Mouse (Mus musculus): ENCODE data around the gene Gmds.
A peak's percentile ranks its signal among the peaks of the same experiment; 100 is the strongest.

Gene Gmds

GRCm38 (mm10) chr13:31878805-31879477 is 459.6 kb downstream of the Gmds start:
- DNase-seq (ENCODE audit: low read depth), result no peak

- peak; percentile 91 for DNase-seq (ENCODE audit: low read depth)
These were observed 461.5 kb downstream of the Gmds start for GRCm38 (mm10) chr13:31877061-31877460.

- no peak for DNase-seq (ENCODE audit: low read depth)
These were observed 464.1 kb downstream of the Gmds start for GRCm38 (mm10) chr13:31874427-31874826.

- DNase-seq (ENCODE audit: low read depth), result no peak
These were observed 465.3 kb downstream of the Gmds start for GRCm38 (mm10) chr13:31873269-31873668.

GRCm38 (mm10) chr13:31864786-31865185 is 473.8 kb downstream of the Gmds start:
- no peak for DNase-seq (ENCODE audit: low read depth)

GRCm38 (mm10) chr13:31863461-31863860 is 475.1 kb downstream of the Gmds start:
- no peak for DNase-seq (ENCODE audit: low read depth)

GRCm38 (mm10) chr13:31860200-31860599 is 478.3 kb downstream of the Gmds start:
- no peak for DNase-seq (ENCODE audit: low read depth)

- DNase-seq (ENCODE audit: low read depth), result no peak
These were observed 484.5 kb downstream of the Gmds start for GRCm38 (mm10) chr13:31854000-31854399.

GRCm38 (mm10) chr13:31853564-31853963 is 485.0 kb downstream of the Gmds start:
- no peak for DNase-seq (ENCODE audit: low read depth)

- no peak for DNase-seq (ENCODE audit: low read depth)
These were observed 489.1 kb downstream of the Gmds start for GRCm38 (mm10) chr13:31849258-31849971.

- DNase-seq (ENCODE audit: low read depth), result no peak
These were observed 502.7 kb downstream of the Gmds start for GRCm38 (mm10) chr13:31835802-31836201.

GRCm38 (mm10) chr13:31830332-31830731 is 508.2 kb downstream of the Gmds start:
- DNase-seq (ENCODE audit: low read depth), result no peak

- no peak for DNase-seq (ENCODE audit: low read depth)
These were observed 510.1 kb downstream of the Gmds start for GRCm38 (mm10) chr13:31828446-31828845.

GRCm38 (mm10) chr13:31827820-31828332 is 510.7 kb downstream of the Gmds start:
- DNase-seq (ENCODE audit: low read depth), result no peak

- no peak for DNase-seq (ENCODE audit: low read depth)
These were observed 511.4 kb downstream of the Gmds start for GRCm38 (mm10) chr13:31827160-31827559.

GRCm38 (mm10) chr13:31825180-31825579 is 513.4 kb downstream of the Gmds start:
- no peak for DNase-seq (ENCODE audit: low read depth)

- peak; percentile 31 for DNase-seq (ENCODE audit: low read depth)
These were observed 515.2 kb downstream of the Gmds start for GRCm38 (mm10) chr13:31823316-31823715.

- no peak for DNase-seq (ENCODE audit: low read depth)
These were observed 517.5 kb downstream of the Gmds start for GRCm38 (mm10) chr13:31821050-31821449.

GRCm38 (mm10) chr13:31820587-31821017 is 517.9 kb downstream of the Gmds start:
- DNase-seq (ENCODE audit: low read depth), result no peak

- DNase-seq (ENCODE audit: low read depth), result no peak
These were observed 518.7 kb downstream of the Gmds start for GRCm38 (mm10) chr13:31819664-31820405.

GRCm38 (mm10) chr13:31818337-31818736 is 520.2 kb downstream of the Gmds start:
- DNase-seq (ENCODE audit: low read depth), result no peak

GRCm38 (mm10) chr13:31815383-31816003 is 523.0 kb downstream of the Gmds start:
- DNase-seq (ENCODE audit: low read depth), result no peak
